Mouse (Mus musculus) liver, adult 2 months (tissue): ENCODE results near the gene Vps50.

Experiments used
- CTCF ChIP-seq: fragments of 200-500 bp; IDR thresholded peaks from 2 replicates; pipeline ENCODE4 v1.5.1; 2011; ENCODE audit warnings: low read depth, low read length, control low read depth
- POLR2A ChIP-seq: fragments of 200-500 bp; IDR thresholded peaks from 2 replicates; pipeline ENCODE4 v1.6.1; 2011; ENCODE audit warnings: low read length, control low read depth; ENCODE audit not compliant: insufficient read depth; ENCODE audit errors: extremely low read depth

DNA sequence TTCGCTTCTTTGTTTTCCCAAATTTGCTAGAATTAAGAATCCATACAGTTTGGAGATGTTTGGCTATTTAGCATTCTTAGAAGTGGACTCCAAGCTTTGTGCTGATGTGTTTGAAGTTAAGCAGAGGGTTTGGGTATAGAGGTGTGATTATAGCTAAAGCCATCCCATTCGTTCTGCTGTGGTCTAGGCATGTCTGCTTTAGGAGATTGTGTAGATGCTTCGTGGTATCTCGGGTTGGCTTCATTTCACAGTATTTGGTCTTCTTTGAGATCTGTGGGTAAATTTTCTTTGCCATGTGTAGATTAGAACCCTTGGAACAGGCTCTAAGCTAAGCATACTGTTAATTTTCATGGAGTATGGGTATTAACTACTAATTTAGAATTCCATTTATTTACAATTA lies 30.0 kb downstream of the Vps50 start:
- no peak for TF ChIP-seq CTCF
- TF ChIP-seq POLR2A = no peak
